Mouse (Mus musculus) midbrain, embryonic 16.5 days (tissue): Measurements from ENCODE around the gene Nos3. TPM values are rescaled to one million over a fixed set of nuclear protein-coding genes. Genes with fewer than 3 reads are reported as not detected.

Experiments used
- ATAC-seq: fragments of 200-750 bp; cut with Nextera tagmentation; 2 replicates; pipeline ENCODE4 v1.8.0; 2017; ENCODE audit warnings: moderate TSS enrichment
- H3K27ac ChIP-seq: fragments of 300-500 bp; sonication (generic); 2 replicates; pipeline ENCODE4 v1.5.1; 2014; ENCODE audit warnings: mild to moderate bottlenecking, low read length, mixed read lengths
- H3K27me3 ChIP-seq: fragments of 300-500 bp; sonication (generic); 2 replicates; pipeline ENCODE4 v1.6.1; 2014; ENCODE audit warnings: low read depth, low read length, mixed read lengths; ENCODE audit not compliant: control insufficient read depth, insufficient read depth
- H3K36me3 ChIP-seq: fragments of 300-500 bp; sonication (generic); 2 replicates; pipeline ENCODE4 v1.6.1; 2014; ENCODE audit warnings: mild to moderate bottlenecking, low read length, moderate library complexity, mixed read lengths; ENCODE audit not compliant: control insufficient read depth, insufficient read depth
- H3K4me1 ChIP-seq: fragments of 300-500 bp; sonication (generic); 2 replicates; pipeline ENCODE4 v1.6.1; 2014; ENCODE audit warnings: mild to moderate bottlenecking, low read length, mixed read lengths; ENCODE audit not compliant: control insufficient read depth, insufficient read depth
- H3K4me2 ChIP-seq: fragments of 300-500 bp; sonication (generic); 2 replicates; pipeline ENCODE4 v1.6.1; 2014; ENCODE audit warnings: mild to moderate bottlenecking, low read length, mixed read lengths
- H3K4me3 ChIP-seq: fragments of 300-500 bp; sonication (generic); 2 replicates; pipeline ENCODE4 v1.5.1; 2014; ENCODE audit warnings: low read depth, mild to moderate bottlenecking, low read length, moderate library complexity, mixed read lengths
- H3K9ac ChIP-seq: fragments of 300-500 bp; sonication (generic); 2 replicates; pipeline ENCODE4 v1.6.1; 2014; ENCODE audit warnings: low read depth, low read length, mixed read lengths
- H3K9me3 ChIP-seq: fragments of 300-500 bp; sonication (generic); replicated peaks from 2 replicates; pipeline ENCODE4 v1.6.1; 2014; ENCODE audit warnings: mild to moderate bottlenecking, low read length, mixed read lengths; ENCODE audit not compliant: control insufficient read depth, poor library complexity, severe bottlenecking
- WGBS: fragments of 180-500 bp; shearing (Covaris S2); extraction: QIAGEN DNeasy Blood & Tissue Kit; methylation state at CpG from one replicate; pipeline ENCODE4 v1.1.7; 2014; 5-methylcytosine and 5-hydroxymethylcytosine counted together
- polyA plus RNA-seq: library from polyadenylated mRNA; unstranded; fragments of >200 nt; fragmentation: Nextera tagmentation; extraction: Ambion mirVana; gene quantifications from 2 replicates; pipeline ENCODE4 v1.2.1, GENCODE M21; 2015

Nos3 gene
- polyA plus RNA-seq, 1 experiment from 2014 or later, result 8.8 TPM

GRCm38 (mm10) chr5:24374666-24375328 is 10.2 kb downstream of the Nos3 start:
- H3K27me3 ChIP-seq, result no peaks in the 10 kb centered on the region
- H3K4me2 ChIP-seq, result no peak overlapping the region
- no peaks in the 10 kb centered on the region for H3K4me1 ChIP-seq
- H3K9ac ChIP-seq, result no peak overlapping the region
- no peaks in the 10 kb centered on the region for H3K9me3 ChIP-seq
- WGBS, result 84% methylated on average over 7 of the region's 7 CpGs
- no peak overlapping the region for H3K4me3 ChIP-seq
- H3K36me3 ChIP-seq, result no peaks in the 10 kb centered on the region
- no peak overlapping the region for H3K27ac ChIP-seq
- ATAC-seq, result no peak

GRCm38 (mm10) chr5:24378700-24379099 is 14.1 kb downstream of the Nos3 start:
- Histone ChIP-seq H3K27ac (no peak overlapping the region), H3K9me3 (no peaks in the 10 kb centered on the region), H3K36me3 (no peaks in the 10 kb centered on the region), H3K4me1 (peaks cover 8% of the 10 kb centered on the region), H3K27me3 (no peaks in the 10 kb centered on the region), H3K9ac (no peak overlapping the region), H3K4me2 (no peak overlapping the region), H3K4me3 (no peak overlapping the region)
- no peak for ATAC-seq
- 84% methylated on average over 2 of the region's 2 CpGs for WGBS

- no peaks in the 10 kb centered on the region for H3K36me3 ChIP-seq
- 83% methylated on average over 4 of the region's 4 CpGs for WGBS
- no peaks in the 10 kb centered on the region for H3K27me3 ChIP-seq
- H3K9me3 ChIP-seq, result no peaks in the 10 kb centered on the region
- H3K9ac ChIP-seq, result no peak overlapping the region
- no peak overlapping the region for H3K27ac ChIP-seq
- H3K4me2 ChIP-seq, result no peak overlapping the region
- no peak overlapping the region for H3K4me3 ChIP-seq
- ATAC-seq, result no peak
- peaks cover 13% of the 10 kb centered on the region for H3K4me1 ChIP-seq
These were observed 14.9 kb downstream of the Nos3 start for GRCm38 (mm10) chr5:24379501-24379900.

- H3K4me2 ChIP-seq, result no peak overlapping the region
- no peak for ATAC-seq
- H3K9me3 ChIP-seq, result no peaks in the 10 kb centered on the region
- H3K4me3 ChIP-seq, result no peak overlapping the region
- no peak overlapping the region for H3K9ac ChIP-seq
- WGBS, result 90% methylated on average over 4 of the region's 4 CpGs
- H3K4me1 ChIP-seq, result peaks cover 13% of the 10 kb centered on the region
- H3K36me3 ChIP-seq, result no peaks in the 10 kb centered on the region
- H3K27ac ChIP-seq, result no peak overlapping the region
- H3K27me3 ChIP-seq, result no peaks in the 10 kb centered on the region; the same call in 1 of the 2 replicates
These were observed 15.9 kb downstream of the Nos3 start for GRCm38 (mm10) chr5:24380499-24380898.

- WGBS, result 79% methylated on average over 6 of the region's 6 CpGs
- Histone ChIP-seq H3K9ac (no peak overlapping the region), H3K9me3 (no peaks in the 10 kb centered on the region), H3K4me1 (peaks cover 13% of the 10 kb centered on the region), H3K4me3 (no peak overlapping the region), H3K36me3 (no peaks in the 10 kb centered on the region), H3K27me3 (peaks cover 5% of the 10 kb centered on the region), H3K27ac (no peak overlapping the region), H3K4me2 (no peak overlapping the region)
- no peak for ATAC-seq
These were observed 16.9 kb downstream of the Nos3 start for GRCm38 (mm10) chr5:24381486-24381885.

- Histone ChIP-seq H3K4me3 (no peak overlapping the region), H3K9me3 (no peaks in the 10 kb centered on the region), H3K27me3 (peaks cover 10% of the 10 kb centered on the region), H3K4me2 (no peak overlapping the region), H3K36me3 (no peaks in the 10 kb centered on the region), H3K27ac (no peak overlapping the region), H3K4me1 (peaks cover 13% of the 10 kb centered on the region), H3K9ac (no peak overlapping the region)
- no peak for ATAC-seq
- WGBS, result 56% methylated on average over 2 of the region's 2 CpGs
These were observed 17.4 kb downstream of the Nos3 start for GRCm38 (mm10) chr5:24381988-24382387.

- Histone ChIP-seq H3K36me3 (no peaks in the 10 kb centered on the region), H3K27me3 (peaks cover 18% of the 10 kb centered on the region), H3K9me3 (no peaks in the 10 kb centered on the region), H3K9ac (peak overlapping the region; percentile 72), H3K4me3 (peak overlapping the region; percentile 54), H3K4me1 (peaks cover 22% of the 10 kb centered on the region), H3K4me2 (peak overlapping the region; percentile 61), H3K27ac (peak overlapping the region; percentile 89)
- ATAC-seq, result peak; percentile 86
- under 1% methylated on average over 34 of the region's 34 CpGs for WGBS
These were observed 18.6 kb downstream of the Nos3 start for GRCm38 (mm10) chr5:24383026-24383859.

- Histone ChIP-seq H3K27ac (no peak overlapping the region), H3K4me3 (no peak overlapping the region), H3K4me2 (peak overlapping the region; percentile 61; the same call in 1 of the 2 replicates), H3K36me3 (no peaks in the 10 kb centered on the region), H3K4me1 (peaks cover 25% of the 10 kb centered on the region), H3K9me3 (no peaks in the 10 kb centered on the region), H3K9ac (no peak overlapping the region), H3K27me3 (peaks cover 23% of the 10 kb centered on the region)
- no peak for ATAC-seq
- 65% methylated on average over 6 of the region's 6 CpGs for WGBS
These were observed 19.8 kb downstream of the Nos3 start for GRCm38 (mm10) chr5:24384407-24384806.

- Histone ChIP-seq H3K4me1 (peaks cover 25% of the 10 kb centered on the region), H3K36me3 (no peaks in the 10 kb centered on the region), H3K9ac (no peak overlapping the region), H3K4me2 (no peak overlapping the region), H3K4me3 (no peak overlapping the region), H3K9me3 (no peaks in the 10 kb centered on the region), H3K27me3 (peaks cover 29% of the 10 kb centered on the region), H3K27ac (no peak overlapping the region)
- ATAC-seq, result no peak
- WGBS, result 88% methylated on average over 5 of the region's 5 CpGs
These were observed 20.8 kb downstream of the Nos3 start for GRCm38 (mm10) chr5:24385374-24385773.
